Mouse (Mus musculus) small intestine, adult 2 months (tissue): ENCODE measurements around the gene Sipa1l1. TPM values are rescaled to one million over a fixed set of nuclear protein-coding genes. Genes with fewer than 3 reads are reported as not detected.
A peak's percentile ranks its signal among the peaks of the same experiment; 100 is the strongest.

Experiments
- H3K27ac ChIP-seq: fragments of 200-500 bp; 2 replicates; pipeline ENCODE4 v1.5.1; 2012; ENCODE audit warnings: low read depth, low read length, control low read depth, inconsistent platforms; ENCODE audit not compliant: insufficient read depth
- H3K27me3 ChIP-seq: fragments of 200-500 bp; 2 replicates; pipeline ENCODE4 v1.6.1; 2012; ENCODE audit warnings: mild to moderate bottlenecking, moderate library complexity, low read length, inconsistent platforms; ENCODE audit not compliant: control insufficient read depth, insufficient read depth
- H3K36me3 ChIP-seq: fragments of 200-500 bp; 2 replicates; pipeline ENCODE4 v1.6.1; 2012; ENCODE audit warnings: mild to moderate bottlenecking, low read length, control low read depth, inconsistent platforms; ENCODE audit not compliant: control insufficient read depth, insufficient read depth
- H3K4me1 ChIP-seq: fragments of 200-500 bp; 2 replicates; pipeline ENCODE4 v1.6.1; 2012; ENCODE audit warnings: low read length, inconsistent platforms, mixed read lengths; ENCODE audit not compliant: control insufficient read depth, insufficient read depth, insufficient read length
- H3K4me3 ChIP-seq: fragments of 200-500 bp; 2 replicates; pipeline ENCODE4 v1.5.1; 2012; ENCODE audit warnings: low read depth, mild to moderate bottlenecking, control low read depth, inconsistent platforms, low read length, moderate library complexity
- CTCF ChIP-seq: fragments of 200-500 bp; IDR thresholded peaks from 2 replicates; pipeline ENCODE4 v1.5.1; 2012; ENCODE audit warnings: low read depth, mild to moderate bottlenecking, control low read depth, inconsistent platforms, low read length, moderate library complexity, mixed read lengths; ENCODE audit not compliant: insufficient replicate concordance, insufficient read length; ENCODE audit errors: extremely low read depth
- POLR2A ChIP-seq: fragments of 200-500 bp; IDR thresholded peaks from 2 replicates; pipeline ENCODE4 v1.6.1; 2012; ENCODE audit warnings: low read depth, mild to moderate bottlenecking, control low read depth, inconsistent platforms, low read length, moderate library complexity
- WGBS: fragments of 180-500 bp; shearing (Covaris S2); methylation state at CpG from one replicate; pipeline ENCODE4 v1.1.7; 2018; 5-methylcytosine and 5-hydroxymethylcytosine counted together
- polyA plus RNA-seq: library from polyadenylated mRNA; depleted of rRNA; stranded (reverse); fragments of >200 nt; gene quantifications from 2 replicates; pipeline ENCODE4 v1.2.3, GENCODE M21; 2012

The Sipa1l1 gene
- polyA plus RNA-seq, 1 experiment = 13.4 TPM

GRCm38 (mm10) chr12:82335095-82335494 is 166.0 kb downstream of the Sipa1l1 start:
- peaks cover 3% of the 10 kb centered on the region for H3K36me3 ChIP-seq
- 17% methylated on average over 1 of the region's 1 CpGs for WGBS
- H3K4me1 ChIP-seq = no peaks in the 10 kb centered on the region
- no peak overlapping the region for H3K4me3 ChIP-seq
- H3K27ac ChIP-seq = no peak overlapping the region
- no peaks in the 10 kb centered on the region for H3K27me3 ChIP-seq
- no peak for TF ChIP-seq POLR2A
- TF ChIP-seq CTCF = no peak

GRCm38 (mm10) chr12:82338550-82338949 is 169.4 kb downstream of the Sipa1l1 start:
- Histone ChIP-seq H3K4me3 (no peak overlapping the region), H3K27me3 (no peaks in the 10 kb centered on the region), H3K36me3 (peaks cover 10% of the 10 kb centered on the region), H3K27ac (no peak overlapping the region), H3K4me1 (no peaks in the 10 kb centered on the region)
- 85% methylated on average over 4 of the region's 4 CpGs for WGBS
- TF ChIP-seq CTCF (no peak), POLR2A (no peak)

- no peak for TF ChIP-seq CTCF
- TF ChIP-seq POLR2A = no peak
- Histone ChIP-seq H3K4me1 (no peaks in the 10 kb centered on the region), H3K27me3 (no peaks in the 10 kb centered on the region), H3K27ac (0 out of 2 replicates have a peak overlapping the region, but pooled peaks have one; percentile 5), H3K36me3 (peaks cover 10% of the 10 kb centered on the region), H3K4me3 (peak overlapping the region; percentile 27; the same call in 1 of the 2 replicates)
- 60% methylated on average over 18 of the region's 18 CpGs for WGBS
Observed at GRCm38 (mm10) chr12:82339221-82339861, 170.2 kb downstream of the Sipa1l1 start.

- H3K4me1 ChIP-seq = no peaks in the 10 kb centered on the region
- no peak overlapping the region for H3K4me3 ChIP-seq
- no peak overlapping the region for H3K27ac ChIP-seq
- H3K27me3 ChIP-seq = no peaks in the 10 kb centered on the region
- no peak for TF ChIP-seq POLR2A
- H3K36me3 ChIP-seq = peaks cover 10% of the 10 kb centered on the region
- WGBS = 85% methylated on average over 6 of the region's 6 CpGs
Observed at GRCm38 (mm10) chr12:82340196-82340918, 171.2 kb downstream of the Sipa1l1 start.

GRCm38 (mm10) chr12:82341181-82341580 is 172.1 kb downstream of the Sipa1l1 start:
- H3K27ac ChIP-seq = no peak overlapping the region
- no peak overlapping the region for H3K4me3 ChIP-seq
- 97% methylated on average over 8 of the region's 8 CpGs for WGBS
- peaks cover 10% of the 10 kb centered on the region for H3K36me3 ChIP-seq
- TF ChIP-seq POLR2A = no peak
- H3K4me1 ChIP-seq = no peaks in the 10 kb centered on the region
- H3K27me3 ChIP-seq = no peaks in the 10 kb centered on the region

GRCm38 (mm10) chr12:82341696-82342095 is 172.6 kb downstream of the Sipa1l1 start:
- Histone ChIP-seq H3K27me3 (no peaks in the 10 kb centered on the region), H3K4me3 (no peak overlapping the region), H3K4me1 (no peaks in the 10 kb centered on the region), H3K36me3 (peaks cover 8% of the 10 kb centered on the region), H3K27ac (no peak overlapping the region)
- 94% methylated on average over 9 of the region's 9 CpGs for WGBS
- no peak for TF ChIP-seq POLR2A
- TF ChIP-seq CTCF = no peak

- TF ChIP-seq CTCF (no peak), POLR2A (no peak)
- no peak overlapping the region for H3K27ac ChIP-seq
- peaks cover 5% of the 10 kb centered on the region; the same call in 1 of the 2 replicates for H3K4me1 ChIP-seq
- WGBS = 79% methylated on average over 11 of the region's 11 CpGs
- no peak overlapping the region for H3K4me3 ChIP-seq
- H3K27me3 ChIP-seq = no peaks in the 10 kb centered on the region
- H3K36me3 ChIP-seq = no peaks in the 10 kb centered on the region; the same call in 1 of the 2 replicates
Observed at GRCm38 (mm10) chr12:82350082-82350481, 181.0 kb downstream of the Sipa1l1 start.
